Mouse (Mus musculus) heart, adult 18-20 months (tissue): ENCODE measurements around the gene Dtx2. TPM values are rescaled to one million over a fixed set of nuclear protein-coding genes. Genes with fewer than 3 reads are reported as not detected.
A peak's percentile ranks its signal among the peaks of the same experiment; 100 is the strongest.

Experiments used
- DNase-seq, 2 experiments: peaks; one replicate each; pipeline ENCODE4 v3.0.0; 2021 to 2022; ENCODE audit warnings: mixed read lengths in 1 of 2
- total RNA-seq, 2 experiments: library from RNA; stranded (reverse); gene quantifications; 2 replicates each; pipeline ENCODE4 v1.2.3; 2021

The Dtx2 gene
- total RNA-seq, 2 experiments from 2014 or later, result 6.5 to 8.1 TPM

DNA sequence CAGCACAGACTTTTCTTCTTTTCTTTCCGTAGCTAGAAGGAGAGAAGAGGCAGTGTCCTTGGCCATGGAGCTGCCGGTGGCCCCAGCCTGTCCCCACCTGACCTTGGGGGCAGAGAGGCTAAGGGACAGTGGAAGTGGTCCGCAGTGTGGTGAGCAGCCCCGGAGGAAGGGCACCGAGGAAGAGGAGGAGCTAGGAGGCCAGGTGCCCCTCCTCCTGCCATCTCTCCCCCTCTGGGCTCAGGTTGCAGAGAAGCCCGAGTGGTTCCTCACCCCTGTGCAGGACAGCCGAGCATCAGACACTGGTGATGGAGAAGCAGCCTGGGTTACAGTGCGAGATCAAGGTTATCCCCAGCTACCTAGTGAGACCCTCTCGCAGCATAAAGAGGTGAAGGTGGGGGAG, 20.2 kb upstream of the Dtx2 start, which contains the start of gene Ssc4d:
Ssc4d (minus strand) TSS at position 167 of the 400 bp plus-strand sequence.
- DNase-seq, result no peak

DNA sequence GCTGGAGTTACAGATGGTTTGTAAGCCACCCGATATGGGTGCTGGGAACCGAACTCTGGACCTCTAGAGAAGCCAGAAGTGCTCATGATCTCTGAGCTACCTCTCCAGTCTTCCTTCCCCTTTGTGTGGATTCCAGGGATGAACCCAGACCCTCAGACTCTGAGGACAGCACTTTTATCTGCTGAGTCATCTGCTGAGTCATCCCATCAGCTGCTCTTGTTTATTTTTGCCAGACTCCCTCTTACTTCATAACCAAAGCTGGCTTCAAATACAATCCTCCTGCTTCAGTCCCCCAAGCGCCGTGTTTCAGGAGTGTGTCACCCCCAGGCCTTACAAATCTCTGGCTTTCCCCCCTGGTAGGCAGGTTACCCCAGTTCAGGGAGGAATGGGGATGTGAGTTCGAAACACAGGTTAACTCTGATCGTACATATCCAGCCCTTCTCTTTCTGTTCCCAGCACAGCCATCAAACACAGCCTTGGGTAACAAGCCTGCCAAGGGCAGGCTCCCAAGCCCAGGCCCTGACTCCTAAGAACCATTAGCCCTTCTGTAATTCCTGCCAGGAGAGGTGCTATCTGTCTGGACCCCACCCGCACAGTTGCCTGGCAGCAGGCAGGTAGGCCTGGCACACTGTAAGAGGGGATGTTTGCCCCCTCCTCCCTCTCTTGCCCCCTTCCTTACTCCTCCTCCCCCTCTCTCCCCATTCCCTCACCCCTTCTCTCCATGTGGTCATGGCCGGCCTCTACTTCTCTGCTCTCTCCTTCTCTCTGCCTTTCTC, 18.5 kb upstream of the Dtx2 start:
- DNase-seq, result no peak

- DNase-seq, result no peak
These were observed 15.2 kb upstream of the Dtx2 start for GRCm38 (mm10) chr5:135979381-135979780.

DNA sequence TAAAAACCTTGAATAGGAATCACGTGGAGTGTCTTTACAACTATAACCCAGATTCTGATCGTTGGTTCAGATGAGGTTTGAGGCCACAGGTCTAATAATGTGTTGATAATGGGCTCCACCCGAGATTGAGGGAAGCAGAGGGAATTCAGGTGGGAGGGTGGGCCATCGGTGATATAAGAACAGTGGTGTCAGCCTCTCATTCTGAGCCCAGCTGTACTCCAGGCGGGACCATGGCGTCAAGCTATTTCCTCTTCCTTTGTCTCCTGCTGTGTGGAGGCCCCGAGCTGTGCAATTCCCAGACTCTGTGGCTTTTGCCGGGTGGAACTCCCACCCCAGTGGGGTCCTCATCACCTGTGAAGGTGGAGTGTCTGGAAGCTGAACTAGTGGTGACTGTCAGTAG, 14.7 kb upstream of the Dtx2 start, which contains the start of gene Zp3:
Zp3 (plus strand) TSS at position 196 of the 400 bp plus-strand sequence.
- DNase-seq, result no peak

GRCm38 (mm10) chr5:135982398-135982797, 12.2 kb upstream of the Dtx2 start:
- peak; percentile 73 to 84 for DNase-seq

DNA sequence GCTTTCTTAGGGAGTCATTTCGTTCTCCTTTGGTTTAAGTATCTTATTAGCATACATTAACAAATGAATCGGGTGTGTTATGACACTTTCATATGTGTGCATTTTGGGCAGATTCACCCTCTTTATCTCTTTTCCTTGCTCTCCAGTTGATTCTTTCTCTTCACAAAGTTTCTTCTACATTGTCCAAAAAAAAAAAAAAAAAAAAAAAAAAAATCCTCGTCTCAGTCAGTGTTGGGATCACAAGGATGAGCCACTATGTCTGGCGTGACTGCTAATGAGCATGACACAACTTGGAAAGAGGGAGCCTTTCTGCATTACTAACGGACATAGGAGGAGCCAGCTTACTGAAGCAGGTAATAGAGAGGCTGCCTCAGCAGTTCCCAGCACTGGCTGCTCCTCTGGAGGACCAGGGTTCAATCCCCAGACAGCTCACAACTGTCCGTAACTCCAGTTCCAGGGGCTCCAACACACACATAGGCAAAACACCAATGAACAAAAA, 10.0 kb upstream of the Dtx2 start:
- DNase-seq, result no peak

- DNase-seq, result no peak
These were observed 7.4 kb upstream of the Dtx2 start for GRCm38 (mm10) chr5:135987248-135987647.

DNA sequence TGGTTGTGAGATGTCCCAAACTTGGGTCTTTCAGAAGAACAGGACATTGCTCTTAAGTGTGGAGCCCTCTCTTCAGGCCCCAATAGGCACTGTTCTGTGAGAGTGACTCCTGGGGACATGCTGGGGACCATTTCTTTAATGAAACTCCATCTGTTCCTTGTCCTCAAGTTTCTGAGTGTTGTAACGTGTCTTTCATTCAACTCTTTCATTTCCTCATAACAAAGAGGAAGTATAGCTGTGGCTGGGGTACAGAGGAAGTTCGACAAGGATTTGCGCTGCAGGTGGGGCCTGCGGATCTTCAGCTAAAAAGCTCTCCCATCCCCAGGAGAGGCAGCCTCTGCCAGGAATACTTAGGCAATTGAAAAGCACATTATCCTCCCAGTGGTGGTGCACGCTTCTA, 4.0 kb upstream of the Dtx2 start:
- DNase-seq, result peak; percentile 14 to 50

GRCm38 (mm10) chr5:135993381-135993965, 1.1 kb upstream of the Dtx2 start:
- no peak for DNase-seq

- no peak for DNase-seq
These were observed 270 bp upstream of the Dtx2 start for GRCm38 (mm10) chr5:135994335-135994724.

- no peak for DNase-seq
These were observed 1.6 kb downstream of the Dtx2 start for GRCm38 (mm10) chr5:135996162-135996561.

DNA sequence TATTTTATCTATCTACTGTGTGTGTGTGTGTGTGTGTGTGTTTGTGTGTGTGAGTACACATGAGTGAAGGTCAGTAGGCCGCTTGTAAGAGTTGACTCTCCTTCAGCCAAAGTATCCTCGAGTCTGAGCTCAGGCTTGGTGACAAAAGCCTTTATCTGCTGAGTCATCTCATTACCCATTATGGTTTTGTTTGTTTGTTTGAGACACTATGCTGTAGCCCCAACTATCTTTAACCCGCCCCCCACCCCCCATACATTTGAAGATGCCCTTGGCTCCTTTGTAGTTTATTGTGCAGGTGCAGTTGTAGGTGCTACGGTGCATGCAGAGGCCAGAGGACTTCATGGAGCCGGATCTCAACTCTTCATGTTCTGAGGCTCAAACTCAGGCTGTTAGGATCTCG, 6.6 kb downstream of the Dtx2 start:
- DNase-seq, result no peak

- no peak for DNase-seq
These were observed 7.7 kb downstream of the Dtx2 start for GRCm38 (mm10) chr5:136002325-136002724.

DNA sequence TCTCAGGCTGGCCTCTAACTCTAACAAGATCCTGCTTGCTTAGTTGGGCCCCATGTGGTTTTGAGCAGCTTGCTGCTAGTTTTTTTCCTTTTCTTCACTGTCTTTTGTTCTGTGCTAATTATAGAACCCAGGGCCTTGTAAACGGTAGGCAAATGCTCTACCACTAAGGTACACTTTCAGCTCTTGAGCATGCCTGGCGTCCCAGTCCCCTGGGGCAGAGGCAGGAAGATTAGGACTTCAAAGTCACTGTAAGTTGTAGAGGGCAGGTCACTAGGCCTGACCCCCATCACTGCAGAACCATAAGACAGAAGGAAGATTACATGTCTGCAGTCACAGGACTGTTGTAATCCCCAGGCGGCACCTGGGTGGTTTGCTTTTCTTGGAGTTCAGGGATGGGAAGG, 8.2 kb downstream of the Dtx2 start:
- DNase-seq, result no peak

DNA sequence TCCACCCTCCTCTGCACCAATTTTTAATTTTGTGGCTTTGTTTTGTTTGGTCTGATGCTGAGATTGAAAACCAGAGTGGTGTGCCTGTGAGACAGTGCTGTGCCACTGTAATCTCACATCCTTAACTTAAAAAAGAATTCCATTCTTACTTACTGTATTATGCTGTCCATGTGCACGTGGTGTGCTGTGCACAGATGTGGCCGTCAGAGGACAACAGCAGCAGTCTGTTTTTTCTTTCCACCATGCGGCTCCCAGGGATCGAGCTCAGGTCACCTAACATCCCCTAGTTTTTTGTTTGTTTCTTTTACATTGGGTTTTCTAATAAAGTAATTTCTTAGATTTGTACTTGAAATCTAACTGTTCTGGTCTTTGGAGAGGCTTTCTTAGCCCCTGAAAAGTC, 9.9 kb downstream of the Dtx2 start:
- DNase-seq, result no peak

DNA sequence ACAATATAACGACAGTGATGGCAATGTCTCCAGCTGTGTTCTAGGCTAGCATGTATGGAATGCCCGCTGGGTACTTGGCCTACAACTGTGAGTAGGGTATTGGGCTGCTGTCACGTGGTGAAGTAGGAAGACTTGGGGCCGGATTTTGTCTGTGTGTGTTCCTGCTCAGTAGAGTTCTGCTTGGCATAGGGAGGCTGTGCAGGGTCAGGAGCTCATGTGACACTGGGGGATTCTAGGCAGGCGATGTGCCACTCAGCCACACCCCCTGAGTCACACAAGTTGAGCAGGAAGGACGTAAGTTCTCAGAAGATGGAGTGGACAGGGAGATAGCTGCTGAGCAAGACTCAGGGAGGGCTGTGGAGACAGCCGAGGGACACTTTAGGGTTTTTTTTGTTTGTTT, 13.1 kb downstream of the Dtx2 start:
- DNase-seq, result no peak

DNA sequence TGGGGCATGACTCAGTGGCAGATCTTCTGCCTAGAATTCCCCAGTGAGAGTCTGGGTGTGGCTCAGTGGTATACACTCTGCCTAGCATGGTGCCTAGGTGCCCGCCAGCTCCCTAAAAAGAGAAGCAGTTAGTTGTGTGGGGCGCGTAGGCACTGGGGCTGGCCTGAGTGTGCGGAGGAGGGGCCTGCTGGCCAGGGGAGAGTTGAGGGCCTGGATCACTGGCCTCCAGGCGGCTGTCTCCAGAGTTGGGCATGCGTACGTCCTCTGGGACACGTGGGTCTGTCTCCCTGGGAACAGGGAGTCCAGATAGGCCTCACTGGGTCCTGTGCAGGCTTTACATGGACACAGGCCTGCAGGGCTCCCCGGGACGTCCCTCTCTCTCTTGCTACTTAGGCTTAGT, 20.3 kb downstream of the Dtx2 start:
- peak; percentile 20 to 42 for DNase-seq

- DNase-seq, result peak in 1 of 2 experiments; percentile 15
These were observed 21.0 kb downstream of the Dtx2 start for GRCm38 (mm10) chr5:136015586-136015985.

DNA sequence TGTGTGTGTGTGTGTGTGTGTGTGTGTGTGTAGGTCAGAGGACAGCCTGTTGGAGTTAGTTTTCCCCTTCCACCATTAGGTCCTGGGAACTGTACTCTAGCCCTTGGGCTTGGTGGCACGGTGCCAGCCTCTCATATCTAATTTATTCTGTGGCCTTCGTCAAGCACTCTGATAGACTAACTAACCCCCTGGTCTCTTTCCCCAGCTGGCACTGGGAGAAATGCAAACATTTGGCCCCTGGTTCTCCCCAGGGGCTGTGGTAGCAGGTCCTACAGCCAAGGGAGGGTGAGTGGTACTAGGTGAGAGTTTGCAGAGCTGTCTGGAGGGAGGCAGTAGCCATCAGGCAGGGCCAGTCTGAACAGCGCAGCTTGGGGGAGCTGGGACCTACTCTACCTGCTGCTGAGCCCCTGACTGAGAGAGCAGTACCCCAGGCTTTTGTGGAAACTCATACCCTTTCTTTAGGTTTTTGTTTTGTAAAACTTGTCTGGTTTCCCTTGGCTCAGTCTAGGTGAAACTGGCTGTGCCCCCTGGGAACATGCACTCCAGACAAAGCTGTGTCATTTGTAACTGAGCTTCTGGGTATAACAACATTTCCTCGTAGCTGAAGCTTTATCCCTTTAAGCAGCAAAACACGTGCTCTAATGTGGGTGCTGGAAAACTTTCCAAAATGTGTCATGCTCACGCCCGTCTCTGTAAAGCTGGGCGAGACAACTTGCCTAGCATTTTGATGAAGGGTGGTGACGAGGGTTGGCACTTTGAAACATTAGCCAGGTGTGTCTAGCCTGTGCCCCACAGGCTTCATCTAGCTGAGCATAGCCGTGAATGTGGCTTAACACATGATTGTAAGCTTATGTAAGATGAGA, 21.6 kb downstream of the Dtx2 start:
- DNase-seq, result peak; percentile 19 to 42

DNA sequence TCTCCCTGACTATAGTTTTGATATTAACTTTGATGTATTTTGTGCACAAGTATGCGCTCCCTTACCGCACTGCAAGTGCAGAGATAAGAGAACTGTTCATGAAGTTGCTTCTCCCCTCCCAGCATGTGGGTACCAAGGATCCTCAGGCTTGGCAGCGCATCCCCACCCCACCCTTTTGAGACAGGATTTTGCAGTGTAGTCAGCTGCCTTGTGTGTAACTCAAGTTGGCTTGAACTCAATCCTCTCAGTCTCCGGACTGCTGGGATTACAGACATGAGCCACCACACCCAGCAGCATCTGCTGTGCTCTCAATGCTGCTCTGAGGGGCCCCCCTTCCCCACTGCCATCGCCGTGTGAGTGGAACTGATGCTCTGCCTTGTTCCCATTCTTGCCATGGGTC, 22.7 kb downstream of the Dtx2 start:
- DNase-seq, result peak; percentile 26 to 50

- DNase-seq, result no peak
These were observed 24.1 kb downstream of the Dtx2 start for GRCm38 (mm10) chr5:136018726-136019125.

GRCm38 (mm10) chr5:136019907-136020306, 25.3 kb downstream of the Dtx2 start:
- DNase-seq, result peak in 1 of 2 experiments; percentile 37

GRCm38 (mm10) chr5:136025712-136026111, 31.1 kb downstream of the Dtx2 start:
- DNase-seq, result peak in 1 of 2 experiments; percentile 23
